Mouse (Mus musculus): Measurements from ENCODE around the gene Myof.

DNA sequence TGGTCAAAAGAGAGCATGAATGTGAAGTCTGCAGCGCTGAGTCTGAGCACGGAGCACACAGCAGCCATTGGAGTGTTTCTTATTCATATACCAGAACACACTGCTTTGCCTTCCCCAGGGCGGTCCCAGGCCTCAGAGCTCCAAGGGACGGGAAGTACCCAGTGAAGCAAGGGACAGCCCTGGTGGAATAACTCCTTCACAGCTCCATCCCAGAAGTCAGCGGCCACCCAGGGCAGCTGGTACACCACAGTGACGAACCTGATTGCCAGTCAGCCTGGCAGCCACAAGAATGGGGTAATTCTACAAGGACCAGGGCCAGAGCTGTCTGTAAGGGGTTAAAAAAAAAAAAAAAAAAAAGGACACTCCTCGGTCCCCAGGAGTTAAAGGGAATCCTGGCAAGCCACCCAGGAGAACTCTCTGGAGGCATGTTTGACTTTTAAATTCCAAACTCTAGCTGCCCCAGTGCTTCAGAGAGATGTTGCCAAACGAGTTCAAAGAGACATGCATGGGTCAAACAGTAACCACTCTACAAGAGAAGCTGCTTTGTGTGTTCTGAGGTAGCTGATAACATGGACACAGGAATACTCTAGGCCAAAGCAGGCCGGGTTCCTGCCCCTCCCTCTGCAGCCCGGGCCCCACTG is 15.4 kb downstream of the Myof start:
- TF ChIP-seq POLR2A (IDR thresholded peaks at IDR 0.05; ENCODE audit: low read depth, low read length) (no peak), CTCF (conservative IDR thresholded peaks at IDR 0.05; ENCODE audit: insufficient read depth, insufficient read length, low read depth, low read length) (no peak)

Data from kidney, adult 2 months (tissue).